Mouse (Mus musculus): ENCODE measurements at regions not wholly inside any gene's neighbourhood (a gene's known extent, or its start where the extent isn't known, plus 50 kb on each side); places are given as distances from the start of the nearest gene placed in this dataset.

GRCm38 (mm10) chr14:99614748-99615147 lies 316.3 kb downstream of the Klf5 start:
- TF ChIP-seq CTCF (IDR thresholded peaks at IDR 0.05; ENCODE audit: borderline replicate concordance, insufficient read depth, low read length) = no peak
- no peak for TF ChIP-seq POLR2A (IDR thresholded peaks at IDR 0.05; ENCODE audit: low read depth, low read length)

Data from embryonic fibroblast, embryonic 13.5 days (primary cell).